Mouse (Mus musculus) cerebellum, adult 9-11 months (tissue): Measurements from ENCODE around the gene Pdik1l.
A peak's percentile ranks its signal among the peaks of the same experiment; 100 is the strongest.

Source experiments
- DNase-seq: peaks from one replicate; pipeline ENCODE4 v3.0.0; 2022

Pdik1l gene

GRCm38 (mm10) chr4:134287575-134288025, at the start of gene Pdik1l:
Pdik1l (minus strand) TSS chr4:134287895.
- peak; percentile 82 for DNase-seq

- DNase-seq, result no peak
Measured at GRCm38 (mm10) chr4:134330281-134330680, 42.6 kb upstream of the Pdik1l start.

GRCm38 (mm10) chr4:134328832-134329231, 41.1 kb upstream of the Pdik1l start:
- DNase-seq, result no peak

GRCm38 (mm10) chr4:134328151-134328550, 40.5 kb upstream of the Pdik1l start:
- no peak for DNase-seq

- DNase-seq, result no peak
Measured at GRCm38 (mm10) chr4:134326859-134327530, 39.3 kb upstream of the Pdik1l start.

GRCm38 (mm10) chr4:134324655-134325054, 37.0 kb upstream of the Pdik1l start:
- no peak for DNase-seq

- DNase-seq, result no peak
Measured at GRCm38 (mm10) chr4:134321524-134321923, 33.8 kb upstream of the Pdik1l start.

- no peak for DNase-seq
Measured at GRCm38 (mm10) chr4:134319674-134320073, 32.0 kb upstream of the Pdik1l start.

GRCm38 (mm10) chr4:134319074-134319473, 31.4 kb upstream of the Pdik1l start:
- no peak for DNase-seq

GRCm38 (mm10) chr4:134316390-134316789, 28.7 kb upstream of the Pdik1l start:
- no peak for DNase-seq

- no peak for DNase-seq
Measured at GRCm38 (mm10) chr4:134315470-134315869, 27.8 kb upstream of the Pdik1l start.

GRCm38 (mm10) chr4:134314876-134315275, 27.2 kb upstream of the Pdik1l start, which contains the start of gene Trim63:
Trim63 (plus strand) TSS chr4:134315120.
- no peak for DNase-seq

GRCm38 (mm10) chr4:134314081-134314655, 26.5 kb upstream of the Pdik1l start:
- no peak for DNase-seq

- DNase-seq, result no peak
Measured at GRCm38 (mm10) chr4:134312901-134313300, 25.2 kb upstream of the Pdik1l start.

GRCm38 (mm10) chr4:134312341-134312740, 24.6 kb upstream of the Pdik1l start:
- DNase-seq, result no peak

- no peak for DNase-seq
Measured at GRCm38 (mm10) chr4:134311784-134312183, 24.1 kb upstream of the Pdik1l start.

GRCm38 (mm10) chr4:134310656-134311055, 23.0 kb upstream of the Pdik1l start:
- DNase-seq, result no peak

GRCm38 (mm10) chr4:134310106-134310505, 22.4 kb upstream of the Pdik1l start:
- DNase-seq, result no peak

GRCm38 (mm10) chr4:134307367-134308072, 19.8 kb upstream of the Pdik1l start:
- no peak for DNase-seq

GRCm38 (mm10) chr4:134306963-134307362, 19.3 kb upstream of the Pdik1l start:
- DNase-seq, result no peak

- DNase-seq, result no peak
Measured at GRCm38 (mm10) chr4:134302084-134302483, 14.4 kb upstream of the Pdik1l start.

- DNase-seq, result no peak
Measured at GRCm38 (mm10) chr4:134300316-134300715, 12.6 kb upstream of the Pdik1l start.

- DNase-seq, result no peak
Measured at GRCm38 (mm10) chr4:134299498-134299810, 11.8 kb upstream of the Pdik1l start.
